Mouse (Mus musculus): ENCODE measurements around the gene Sdk2. TPM values are rescaled to one million over a fixed set of nuclear protein-coding genes. Genes with fewer than 3 reads are reported as not detected.

The Sdk2 gene
- polyA plus RNA-seq, 1 experiment from 2014 or later, result 1.1 TPM

DNA sequence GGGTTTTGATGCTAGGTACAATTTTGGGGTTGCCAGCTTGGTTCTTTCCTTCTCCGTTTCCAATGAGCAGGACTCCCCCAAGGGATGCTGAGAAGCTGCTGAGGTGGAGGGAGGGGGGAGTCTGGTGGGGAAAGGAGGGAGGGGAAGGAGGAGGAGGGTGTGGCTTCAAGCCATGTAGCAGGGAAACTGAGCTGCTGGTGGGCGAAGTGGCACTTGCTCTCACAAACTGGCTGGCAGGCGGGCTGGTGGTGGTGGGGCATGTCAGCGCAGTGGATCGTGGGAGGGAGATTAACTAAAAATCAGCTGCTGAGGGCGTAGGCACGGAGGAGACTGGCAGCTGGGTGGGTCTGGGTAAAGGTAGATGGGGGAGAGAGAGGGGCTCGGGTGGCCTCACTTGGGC lies 183.8 kb downstream of the Sdk2 start:
- Histone ChIP-seq H3K36me3 (ENCODE audit: control insufficient read depth, insufficient read depth) (no peaks in the 10 kb centered on the region), H3K4me1 (ENCODE audit: control insufficient read depth, insufficient read depth, low read length) (0 out of 2 replicates have a peak, but pooled peaks cover 2% of the 10 kb centered on the region), H3K9ac (ENCODE audit: low read length) (no peak overlapping the region), H3K9me3 (replicated peaks; ENCODE audit: control insufficient read depth, low read length) (no peaks in the 10 kb centered on the region), H3K4me2 (ENCODE audit: low read depth, low read length) (no peak overlapping the region), H3K27ac (ENCODE audit: low read length) (no peak overlapping the region), H3K4me3 (ENCODE audit: low read length) (no peak overlapping the region), H3K27me3 (ENCODE audit: control insufficient read depth, insufficient read depth, low read length) (no peaks in the 10 kb centered on the region)
- WGBS, result 82% methylated on average over 8 of the region's 8 CpGs
- no peak for ATAC-seq (replicated peaks; ENCODE audit: extremely low read depth, insufficient read depth, low FRiP score)

DNA sequence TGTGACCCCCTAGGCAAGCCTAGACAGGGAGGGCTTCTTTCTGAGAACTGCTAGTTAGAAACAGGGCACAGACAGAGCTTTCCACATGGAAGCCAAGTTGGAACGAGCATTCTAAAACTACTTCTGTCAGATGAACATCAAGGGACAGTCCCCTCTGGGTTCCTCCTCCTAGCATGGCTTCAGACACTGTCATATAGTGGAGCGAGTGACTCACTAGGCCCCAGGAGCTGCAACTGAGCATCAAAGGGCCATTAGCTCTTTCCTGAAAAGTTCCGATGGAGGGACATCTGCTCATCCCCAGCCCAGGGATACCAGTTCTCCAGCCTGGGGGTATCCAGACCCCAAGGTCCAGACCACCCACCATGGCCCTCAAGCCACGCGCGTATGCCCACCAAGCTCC lies 185.0 kb downstream of the Sdk2 start:
- ATAC-seq (replicated peaks; ENCODE audit: extremely low read depth, insufficient read depth, low FRiP score), result no peak
- Histone ChIP-seq H3K9ac (ENCODE audit: low read length) (no peak overlapping the region), H3K4me1 (ENCODE audit: control insufficient read depth, insufficient read depth, low read length) (0 out of 2 replicates have a peak, but pooled peaks cover 2% of the 10 kb centered on the region), H3K27ac (ENCODE audit: low read length) (no peak overlapping the region), H3K4me3 (ENCODE audit: low read length) (no peak overlapping the region), H3K9me3 (replicated peaks; ENCODE audit: control insufficient read depth, low read length) (no peaks in the 10 kb centered on the region), H3K27me3 (ENCODE audit: control insufficient read depth, insufficient read depth, low read length) (no peaks in the 10 kb centered on the region), H3K36me3 (ENCODE audit: control insufficient read depth, insufficient read depth) (no peaks in the 10 kb centered on the region), H3K4me2 (ENCODE audit: low read depth, low read length) (no peak overlapping the region)
- 90% methylated on average over 6 of the region's 6 CpGs for WGBS

DNA sequence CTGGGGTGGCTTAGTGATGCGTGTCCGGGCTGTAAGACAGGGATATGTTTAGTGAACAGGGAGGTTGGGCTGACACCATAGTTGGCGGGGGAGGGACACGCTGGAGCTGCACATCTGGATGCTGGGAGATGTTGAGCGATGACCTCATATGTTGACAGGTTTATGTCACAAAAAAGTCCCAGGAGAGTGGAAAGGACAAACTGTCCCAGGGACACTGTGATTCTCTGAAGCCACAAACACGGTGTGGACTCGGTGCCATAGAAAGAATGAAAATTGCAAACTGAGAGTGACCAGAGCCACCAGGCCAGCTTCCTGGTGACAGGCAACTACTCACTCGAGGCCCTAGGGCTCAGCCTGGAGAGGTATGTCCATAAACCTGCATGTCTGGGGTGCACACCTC lies 199.8 kb downstream of the Sdk2 start:
- ATAC-seq (replicated peaks; ENCODE audit: extremely low read depth, insufficient read depth, low FRiP score), result no peak
- H3K27me3 ChIP-seq (ENCODE audit: control insufficient read depth, insufficient read depth, low read length), result no peaks in the 10 kb centered on the region
- no peaks in the 10 kb centered on the region for H3K9me3 ChIP-seq (replicated peaks; ENCODE audit: control insufficient read depth, low read length)
- no peak overlapping the region for H3K9ac ChIP-seq (ENCODE audit: low read length)
- H3K4me1 ChIP-seq (ENCODE audit: control insufficient read depth, insufficient read depth, low read length), result no peaks in the 10 kb centered on the region
- WGBS, result 80% methylated on average over 8 of the region's 8 CpGs
- H3K27ac ChIP-seq (ENCODE audit: low read length), result no peak overlapping the region
- no peaks in the 10 kb centered on the region for H3K36me3 ChIP-seq (ENCODE audit: control insufficient read depth, insufficient read depth)
- H3K4me2 ChIP-seq (ENCODE audit: low read depth, low read length), result no peak overlapping the region
- no peak overlapping the region for H3K4me3 ChIP-seq (ENCODE audit: low read length)

DNA sequence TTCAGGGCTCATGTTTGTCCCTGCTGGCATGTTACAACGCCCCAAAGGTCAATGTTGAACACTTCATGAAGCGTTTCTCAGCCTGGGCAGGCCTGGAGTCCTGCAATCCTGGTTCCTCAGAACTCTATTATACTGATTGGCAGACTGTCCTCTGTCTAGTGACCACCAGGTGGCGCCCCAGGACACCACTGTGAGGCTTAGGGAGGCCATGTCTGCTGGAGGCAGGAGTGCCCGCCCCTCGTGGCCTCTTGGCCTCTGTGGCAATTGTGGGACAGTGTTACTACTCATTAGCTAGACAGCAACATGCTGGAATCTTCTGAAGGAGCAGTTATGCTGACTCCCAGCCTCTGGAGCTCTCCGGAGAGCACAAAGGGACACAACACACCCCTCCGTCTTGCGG lies 201.2 kb downstream of the Sdk2 start:
- no peak overlapping the region for H3K4me2 ChIP-seq (ENCODE audit: low read depth, low read length)
- no peak overlapping the region for H3K27ac ChIP-seq (ENCODE audit: low read length)
- H3K9me3 ChIP-seq (replicated peaks; ENCODE audit: control insufficient read depth, low read length), result no peaks in the 10 kb centered on the region
- no peak overlapping the region for H3K9ac ChIP-seq (ENCODE audit: low read length)
- H3K36me3 ChIP-seq (ENCODE audit: control insufficient read depth, insufficient read depth), result no peaks in the 10 kb centered on the region
- no peak overlapping the region for H3K4me3 ChIP-seq (ENCODE audit: low read length)
- H3K27me3 ChIP-seq (ENCODE audit: control insufficient read depth, insufficient read depth, low read length), result no peaks in the 10 kb centered on the region
- 38% methylated on average over 8 of the region's 8 CpGs for WGBS
- ATAC-seq (replicated peaks; ENCODE audit: extremely low read depth, insufficient read depth, low FRiP score), result peak; percentile 45
- H3K4me1 ChIP-seq (ENCODE audit: control insufficient read depth, insufficient read depth, low read length), result no peaks in the 10 kb centered on the region

DNA sequence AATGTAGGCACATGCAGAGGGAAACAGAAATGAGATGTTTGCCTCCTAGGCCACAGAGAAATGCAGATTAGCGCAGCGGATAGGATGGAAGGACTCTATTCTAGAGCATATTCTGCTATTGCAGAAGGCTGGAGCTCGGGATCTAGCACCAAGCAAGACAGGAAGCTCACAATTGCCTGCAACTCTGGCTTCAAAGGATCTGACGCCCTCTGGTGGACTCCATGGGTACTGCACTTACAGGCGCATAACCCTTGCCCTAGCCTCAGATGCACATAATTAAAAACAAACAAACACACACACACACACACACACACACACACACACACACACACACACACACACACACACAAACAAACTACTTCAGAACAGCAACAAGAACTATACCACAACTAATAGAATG lies 203.4 kb downstream of the Sdk2 start:
- no peak for ATAC-seq (replicated peaks; ENCODE audit: extremely low read depth, insufficient read depth, low FRiP score)
- Histone ChIP-seq H3K4me3 (ENCODE audit: low read length) (no peak overlapping the region), H3K9ac (ENCODE audit: low read length) (no peak overlapping the region), H3K27ac (ENCODE audit: low read length) (no peak overlapping the region), H3K4me1 (ENCODE audit: control insufficient read depth, insufficient read depth, low read length) (no peaks in the 10 kb centered on the region), H3K36me3 (ENCODE audit: control insufficient read depth, insufficient read depth) (no peaks in the 10 kb centered on the region), H3K9me3 (replicated peaks; ENCODE audit: control insufficient read depth, low read length) (no peaks in the 10 kb centered on the region), H3K4me2 (ENCODE audit: low read depth, low read length) (no peak overlapping the region), H3K27me3 (ENCODE audit: control insufficient read depth, insufficient read depth, low read length) (no peaks in the 10 kb centered on the region)
- 78% methylated on average over 5 of the region's 5 CpGs for WGBS

DNA sequence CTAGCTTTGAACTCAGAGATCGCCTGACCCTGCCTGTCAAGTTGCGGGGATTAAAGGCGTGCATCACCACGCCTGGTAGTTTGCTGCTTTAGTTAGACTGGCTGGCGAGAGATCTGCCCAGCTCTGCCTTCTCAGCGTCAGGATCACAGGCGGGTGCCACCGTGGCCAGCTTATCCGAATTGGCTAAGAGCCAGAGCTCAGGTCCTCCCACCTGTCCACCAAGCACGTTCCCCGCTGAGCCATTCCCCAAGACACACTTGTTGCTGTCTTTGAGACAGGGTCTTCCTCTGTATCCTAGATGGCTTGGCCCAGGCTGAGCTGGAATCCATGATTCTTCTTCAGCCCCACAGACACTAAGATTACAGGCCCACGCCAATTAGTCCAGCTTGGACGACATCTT lies 211.2 kb downstream of the Sdk2 start:
- H3K27me3 ChIP-seq (ENCODE audit: control insufficient read depth, insufficient read depth, low read length), result no peaks in the 10 kb centered on the region
- no peak overlapping the region for H3K9ac ChIP-seq (ENCODE audit: low read length)
- H3K4me1 ChIP-seq (ENCODE audit: control insufficient read depth, insufficient read depth, low read length), result no peaks in the 10 kb centered on the region
- no peak overlapping the region for H3K4me3 ChIP-seq (ENCODE audit: low read length)
- H3K4me2 ChIP-seq (ENCODE audit: low read depth, low read length), result no peak overlapping the region
- no peaks in the 10 kb centered on the region for H3K9me3 ChIP-seq (replicated peaks; ENCODE audit: control insufficient read depth, low read length)
- no peak overlapping the region for H3K27ac ChIP-seq (ENCODE audit: low read length)
- WGBS, result 76% methylated on average over 13 of the region's 13 CpGs
- ATAC-seq (replicated peaks; ENCODE audit: extremely low read depth, insufficient read depth, low FRiP score), result no peak
- H3K36me3 ChIP-seq (ENCODE audit: control insufficient read depth, insufficient read depth), result no peaks in the 10 kb centered on the region

DNA sequence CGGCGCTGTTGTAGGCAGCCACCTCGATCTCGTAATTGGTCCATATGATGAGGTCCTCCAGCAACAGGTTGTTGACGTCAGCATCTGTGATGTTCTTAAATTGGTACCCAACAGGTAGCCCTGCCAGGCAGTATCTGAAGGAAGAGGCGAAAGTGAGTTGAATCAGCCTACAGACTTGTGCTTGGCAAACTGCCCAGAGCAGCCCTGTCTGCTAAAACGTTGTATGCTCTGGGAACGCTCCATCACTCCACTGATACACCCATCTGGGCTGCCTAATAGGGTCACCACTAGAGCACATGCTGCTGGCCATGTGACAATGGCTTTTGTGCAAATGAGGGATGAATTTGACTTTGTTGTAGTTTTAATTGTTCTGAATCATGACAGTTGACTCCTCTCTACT lies 215.1 kb downstream of the Sdk2 start:
- no peak overlapping the region for H3K4me2 ChIP-seq (ENCODE audit: low read depth, low read length)
- no peaks in the 10 kb centered on the region for H3K4me1 ChIP-seq (ENCODE audit: control insufficient read depth, insufficient read depth, low read length)
- no peaks in the 10 kb centered on the region for H3K36me3 ChIP-seq (ENCODE audit: control insufficient read depth, insufficient read depth)
- H3K9ac ChIP-seq (ENCODE audit: low read length), result no peak overlapping the region
- H3K27ac ChIP-seq (ENCODE audit: low read length), result no peak overlapping the region
- H3K9me3 ChIP-seq (replicated peaks; ENCODE audit: control insufficient read depth, low read length), result no peaks in the 10 kb centered on the region
- no peaks in the 10 kb centered on the region for H3K27me3 ChIP-seq (ENCODE audit: control insufficient read depth, insufficient read depth, low read length)
- no peak overlapping the region for H3K4me3 ChIP-seq (ENCODE audit: low read length)
- ATAC-seq (replicated peaks; ENCODE audit: extremely low read depth, insufficient read depth, low FRiP score), result no peak
- WGBS, result 61% methylated on average over 8 of the region's 8 CpGs

DNA sequence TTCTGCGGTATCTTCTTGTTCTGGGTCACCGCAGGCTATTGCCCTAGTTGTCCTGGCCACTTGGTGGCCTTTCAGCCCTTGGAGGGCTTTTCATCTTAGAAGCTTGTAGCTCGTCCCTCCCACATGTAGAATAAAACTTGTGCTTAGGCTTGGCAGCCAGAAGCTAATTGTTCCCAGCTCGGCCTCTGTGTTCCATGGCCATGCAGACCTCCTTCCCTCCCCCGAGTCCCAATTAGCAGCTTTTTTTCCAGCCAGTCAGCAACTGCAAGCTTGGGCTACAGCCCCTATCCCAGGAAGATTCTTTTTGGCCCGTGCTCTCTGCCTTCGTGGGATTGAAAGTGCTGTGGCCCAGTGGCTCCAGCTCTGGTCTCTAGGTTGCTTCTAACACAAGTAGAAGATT lies 217.5 kb downstream of the Sdk2 start:
- no peaks in the 10 kb centered on the region for H3K36me3 ChIP-seq (ENCODE audit: control insufficient read depth, insufficient read depth)
- no peak overlapping the region for H3K4me2 ChIP-seq (ENCODE audit: low read depth, low read length)
- ATAC-seq (replicated peaks; ENCODE audit: extremely low read depth, insufficient read depth, low FRiP score), result no peak
- H3K27me3 ChIP-seq (ENCODE audit: control insufficient read depth, insufficient read depth, low read length), result no peaks in the 10 kb centered on the region
- H3K9me3 ChIP-seq (replicated peaks; ENCODE audit: control insufficient read depth, low read length), result no peaks in the 10 kb centered on the region
- no peak overlapping the region for H3K27ac ChIP-seq (ENCODE audit: low read length)
- 70% methylated on average over 7 of the region's 7 CpGs for whole genome bisulfite sequencing
- no peak overlapping the region for H3K4me3 ChIP-seq (ENCODE audit: low read length)
- no peaks in the 10 kb centered on the region for H3K4me1 ChIP-seq (ENCODE audit: control insufficient read depth, insufficient read depth, low read length)
- H3K9ac ChIP-seq (ENCODE audit: low read length), result no peak overlapping the region

DNA sequence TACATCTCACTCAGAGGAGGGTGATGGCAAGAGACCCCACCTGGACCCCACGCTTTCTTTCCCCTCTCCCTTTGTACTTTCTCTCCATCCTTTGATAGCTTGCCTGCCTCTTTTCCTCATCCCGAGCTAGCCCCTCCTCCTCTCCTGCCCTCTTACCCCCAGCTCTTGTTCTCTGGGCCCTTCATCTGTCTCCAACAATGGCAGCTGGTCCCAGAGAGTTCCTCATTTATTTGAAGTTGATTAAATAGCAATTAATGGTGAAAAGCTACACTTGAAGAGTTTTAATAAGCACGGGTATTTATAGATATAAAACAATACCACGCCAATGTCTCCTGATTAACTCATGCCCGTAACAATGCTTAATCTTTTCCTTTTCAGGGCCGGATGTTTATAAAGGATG lies 222.9 kb downstream of the Sdk2 start:
- Histone ChIP-seq H3K36me3 (ENCODE audit: control insufficient read depth, insufficient read depth) (no peaks in the 10 kb centered on the region), H3K9me3 (replicated peaks; ENCODE audit: control insufficient read depth, low read length) (no peaks in the 10 kb centered on the region), H3K27ac (ENCODE audit: low read length) (no peak overlapping the region), H3K27me3 (ENCODE audit: control insufficient read depth, insufficient read depth, low read length) (no peaks in the 10 kb centered on the region), H3K4me2 (ENCODE audit: low read depth, low read length) (no peak overlapping the region), H3K4me1 (ENCODE audit: control insufficient read depth, insufficient read depth, low read length) (no peaks in the 10 kb centered on the region), H3K9ac (ENCODE audit: low read length) (no peak overlapping the region), H3K4me3 (ENCODE audit: low read length) (no peak overlapping the region)
- 72% methylated on average over 6 of the region's 6 CpGs for WGBS
- ATAC-seq (replicated peaks; ENCODE audit: extremely low read depth, insufficient read depth, low FRiP score), result no peak

DNA sequence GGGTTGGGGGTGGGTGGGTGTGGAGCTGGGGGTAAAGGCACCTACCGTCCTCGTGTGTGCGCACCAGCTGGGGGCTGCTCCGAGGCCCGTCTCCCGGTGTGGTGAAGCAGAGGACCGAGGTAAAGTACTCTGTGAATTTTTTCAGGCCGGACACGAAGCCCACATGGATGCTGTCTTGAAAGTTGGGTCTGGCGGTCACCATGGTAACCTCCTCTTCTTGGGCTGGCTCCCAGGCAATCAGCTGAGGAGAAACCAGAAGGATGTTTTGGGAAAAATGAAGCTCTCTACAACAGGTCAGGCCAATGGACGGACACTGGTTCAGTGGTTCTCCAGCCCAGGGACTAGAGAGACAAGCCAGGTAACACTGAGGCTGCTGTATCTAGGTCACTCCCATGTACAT lies 224.0 kb downstream of the Sdk2 start:
- no peak overlapping the region for H3K27ac ChIP-seq (ENCODE audit: low read length)
- no peak for ATAC-seq (replicated peaks; ENCODE audit: extremely low read depth, insufficient read depth, low FRiP score)
- no peaks in the 10 kb centered on the region for H3K27me3 ChIP-seq (ENCODE audit: control insufficient read depth, insufficient read depth, low read length)
- no peak overlapping the region for H3K4me3 ChIP-seq (ENCODE audit: low read length)
- H3K4me2 ChIP-seq (ENCODE audit: low read depth, low read length), result no peak overlapping the region
- no peaks in the 10 kb centered on the region for H3K4me1 ChIP-seq (ENCODE audit: control insufficient read depth, insufficient read depth, low read length)
- H3K9me3 ChIP-seq (replicated peaks; ENCODE audit: control insufficient read depth, low read length), result no peaks in the 10 kb centered on the region
- WGBS, result 92% methylated on average over 11 of the region's 11 CpGs
- H3K36me3 ChIP-seq (ENCODE audit: control insufficient read depth, insufficient read depth), result no peaks in the 10 kb centered on the region
- H3K9ac ChIP-seq (ENCODE audit: low read length), result no peak overlapping the region

Measured in heart, embryonic 16.5 days (tissue).